Mouse (Mus musculus) cerebellum, adult 2 months (tissue): Measurements from ENCODE around the gene Dgat2l6.

ENCODE experiments used
- CTCF ChIP-seq: fragments of 200-500 bp; IDR thresholded peaks from 2 replicates; pipeline ENCODE4 v1.5.1; 2011; ENCODE audit warnings: low read depth, mild to moderate bottlenecking, control low read depth, low read length, moderate library complexity, borderline replicate concordance; ENCODE audit not compliant: insufficient read depth
- POLR2A ChIP-seq: fragments of 200-500 bp; IDR thresholded peaks from 2 replicates; pipeline ENCODE4 v1.6.1; 2011; ENCODE audit warnings: low read length, control low read depth, borderline replicate concordance; ENCODE audit not compliant: insufficient read depth

GRCm38 (mm10) chrX:100494068-100494978 is 30.3 kb upstream of the Dgat2l6 start, which contains the start of gene Igbp1:
- TF ChIP-seq CTCF: no peak
- no peak for TF ChIP-seq POLR2A
